Mouse (Mus musculus) liver, embryonic 15.5 days (tissue): ENCODE measurements around the gene Usp12. TPM values are rescaled to one million over a fixed set of nuclear protein-coding genes. Genes with fewer than 3 reads are reported as not detected.

Experiments used
- ATAC-seq: fragments of 200-750 bp; cut with Nextera tagmentation; 2 replicates; pipeline ENCODE4 v1.8.0; 2017; ENCODE audit warnings: moderate number of reproducible peaks, mild to moderate bottlenecking, moderate library complexity; ENCODE audit not compliant: insufficient read depth
- H3K27ac ChIP-seq: fragments of 300-500 bp; sonication (generic); replicated peaks from 2 replicates; pipeline ENCODE4 v1.5.1; 2015; ENCODE audit warnings: mild to moderate bottlenecking, inconsistent platforms
- H3K27me3 ChIP-seq: fragments of 300-500 bp; sonication (generic); 2 replicates; pipeline ENCODE4 v1.6.1; 2015; ENCODE audit warnings: mild to moderate bottlenecking, inconsistent platforms
- H3K36me3 ChIP-seq: fragments of 300-500 bp; sonication (generic); replicated peaks from 2 replicates; pipeline ENCODE4 v1.6.1; 2015; ENCODE audit warnings: moderate library complexity, mild to moderate bottlenecking, inconsistent platforms
- H3K4me1 ChIP-seq: fragments of 300-500 bp; sonication (generic); replicated peaks from 2 replicates; pipeline ENCODE4 v1.6.1; 2015; ENCODE audit warnings: inconsistent platforms
- H3K4me2 ChIP-seq: fragments of 300-500 bp; sonication (generic); 2 replicates; pipeline ENCODE4 v1.6.1; 2015; ENCODE audit warnings: moderate library complexity, mild to moderate bottlenecking, inconsistent platforms
- H3K4me3 ChIP-seq: fragments of 300-500 bp; sonication (generic); replicated peaks from 2 replicates; pipeline ENCODE4 v1.5.1; 2015; ENCODE audit warnings: mild to moderate bottlenecking, inconsistent platforms
- H3K9ac ChIP-seq: fragments of 300-500 bp; sonication (generic); 2 replicates; pipeline ENCODE4 v1.6.1; 2015; ENCODE audit warnings: moderate library complexity, mild to moderate bottlenecking, inconsistent platforms
- H3K9me3 ChIP-seq: fragments of 300-500 bp; sonication (generic); replicated peaks from 2 replicates; pipeline ENCODE4 v1.6.1; 2016; ENCODE audit warnings: inconsistent platforms
- WGBS: fragments of 180-500 bp; shearing (Covaris S2); methylation state at CpG from one replicate; pipeline ENCODE4 v1.1.7; 2015; ENCODE audit warnings: mixed read lengths; ENCODE audit not compliant: insufficient replicate concordance; 5-methylcytosine and 5-hydroxymethylcytosine counted together
- polyA plus RNA-seq: library from polyadenylated mRNA; unstranded; fragments of >200 nt; fragmentation: Nextera tagmentation; extraction: Ambion mirVana; gene quantifications from 2 replicates; pipeline ENCODE4 v1.2.1, GENCODE M21; 2015

Usp12 gene
- polyA plus RNA-seq, 1 experiment from 2014 or later, result 7.5 TPM

GRCm38 (mm10) chr5:146779931-146780330, 14.9 kb downstream of the Usp12 start:
- H3K27me3 ChIP-seq, result no peaks in the 10 kb centered on the region
- ATAC-seq, result peak; percentile 59; the same call in 1 of the 2 replicates
- H3K4me2 ChIP-seq, result no peak overlapping the region
- no peak overlapping the region for H3K4me3 ChIP-seq
- peak overlapping the region; percentile 15 for H3K27ac ChIP-seq
- H3K9ac ChIP-seq, result no peak overlapping the region
- H3K4me1 ChIP-seq, result peaks cover 56% of the 10 kb centered on the region
- 0 out of 2 replicates have a peak, but pooled peaks cover 4% of the 10 kb centered on the region for H3K36me3 ChIP-seq
- H3K9me3 ChIP-seq, result no peaks in the 10 kb centered on the region
- WGBS, result 53% methylated on average over 5 of the region's 5 CpGs

- Histone ChIP-seq H3K36me3 (no peaks in the 10 kb centered on the region), H3K9me3 (no peaks in the 10 kb centered on the region), H3K27ac (no peak overlapping the region), H3K4me1 (peaks cover 55% of the 10 kb centered on the region), H3K4me2 (no peak overlapping the region), H3K4me3 (no peak overlapping the region), H3K27me3 (no peaks in the 10 kb centered on the region), H3K9ac (no peak overlapping the region)
- 57% methylated on average over 13 of the region's 13 CpGs for WGBS
- ATAC-seq, result no peak
Observed at GRCm38 (mm10) chr5:146776988-146777639, 17.7 kb downstream of the Usp12 start.

GRCm38 (mm10) chr5:146771982-146772381, 22.8 kb downstream of the Usp12 start:
- no peak for ATAC-seq
- 24% methylated on average over 11 of the region's 11 CpGs for WGBS
- H3K27me3 ChIP-seq, result no peaks in the 10 kb centered on the region
- no peak overlapping the region for H3K4me3 ChIP-seq
- H3K27ac ChIP-seq, result no peak overlapping the region
- no peak overlapping the region for H3K4me2 ChIP-seq
- no peaks in the 10 kb centered on the region for H3K9me3 ChIP-seq
- no peak overlapping the region for H3K9ac ChIP-seq
- peaks cover 5% of the 10 kb centered on the region for H3K36me3 ChIP-seq
- peaks cover 38% of the 10 kb centered on the region for H3K4me1 ChIP-seq

- Histone ChIP-seq H3K9me3 (no peaks in the 10 kb centered on the region), H3K27ac (no peak overlapping the region), H3K4me2 (no peak overlapping the region), H3K4me3 (no peak overlapping the region), H3K36me3 (peaks cover 5% of the 10 kb centered on the region), H3K4me1 (peaks cover 34% of the 10 kb centered on the region), H3K9ac (no peak overlapping the region), H3K27me3 (no peaks in the 10 kb centered on the region)
- WGBS, result 58% methylated on average over 15 of the region's 15 CpGs
- no peak for ATAC-seq
Observed at GRCm38 (mm10) chr5:146770002-146770848, 24.6 kb downstream of the Usp12 start.

- H3K4me1 ChIP-seq, result peaks cover 16% of the 10 kb centered on the region; the same call in 1 of the 2 replicates
- no peak overlapping the region for H3K4me2 ChIP-seq
- H3K9ac ChIP-seq, result no peak overlapping the region
- H3K27me3 ChIP-seq, result no peaks in the 10 kb centered on the region
- H3K9me3 ChIP-seq, result no peaks in the 10 kb centered on the region
- no peak overlapping the region for H3K4me3 ChIP-seq
- peaks cover 20% of the 10 kb centered on the region for H3K36me3 ChIP-seq
- no peak for ATAC-seq
- no peak overlapping the region for H3K27ac ChIP-seq
- whole genome bisulfite sequencing, result 77% methylated on average over 5 of the region's 5 CpGs
Observed at GRCm38 (mm10) chr5:146765791-146766190, 29.0 kb downstream of the Usp12 start.

- no peak overlapping the region for H3K9ac ChIP-seq
- 69% methylated on average over 6 of the region's 6 CpGs for WGBS
- H3K36me3 ChIP-seq, result peaks cover 16% of the 10 kb centered on the region
- no peaks in the 10 kb centered on the region for H3K27me3 ChIP-seq
- no peak for ATAC-seq
- H3K9me3 ChIP-seq, result no peaks in the 10 kb centered on the region
- no peak overlapping the region for H3K4me3 ChIP-seq
- peaks cover 27% of the 10 kb centered on the region for H3K4me1 ChIP-seq
- H3K4me2 ChIP-seq, result no peak overlapping the region
- no peak overlapping the region for H3K27ac ChIP-seq
Observed at GRCm38 (mm10) chr5:146759159-146759558, 35.6 kb downstream of the Usp12 start.

GRCm38 (mm10) chr5:146757921-146758320, 36.9 kb downstream of the Usp12 start:
- no peak for ATAC-seq
- H3K4me3 ChIP-seq, result no peak overlapping the region
- no peak overlapping the region for H3K9ac ChIP-seq
- H3K27ac ChIP-seq, result no peak overlapping the region
- H3K9me3 ChIP-seq, result no peaks in the 10 kb centered on the region
- no peak overlapping the region for H3K4me2 ChIP-seq
- H3K27me3 ChIP-seq, result no peaks in the 10 kb centered on the region
- peaks cover 27% of the 10 kb centered on the region for H3K4me1 ChIP-seq
- H3K36me3 ChIP-seq, result peaks cover 22% of the 10 kb centered on the region
- 51% methylated on average over 6 of the region's 6 CpGs for WGBS

GRCm38 (mm10) chr5:146757316-146757715, 37.5 kb downstream of the Usp12 start:
- H3K4me2 ChIP-seq, result no peak overlapping the region
- 0 out of 2 replicates have a peak overlapping the region, but pooled peaks have one; percentile 29 for H3K27ac ChIP-seq
- H3K9me3 ChIP-seq, result no peaks in the 10 kb centered on the region
- WGBS, result 61% methylated on average over 5 of the region's 5 CpGs
- ATAC-seq, result peak; percentile 61
- no peak overlapping the region for H3K9ac ChIP-seq
- no peaks in the 10 kb centered on the region for H3K27me3 ChIP-seq
- peaks cover 27% of the 10 kb centered on the region for H3K4me1 ChIP-seq
- peaks cover 18% of the 10 kb centered on the region for H3K36me3 ChIP-seq
- H3K4me3 ChIP-seq, result no peak overlapping the region

GRCm38 (mm10) chr5:146753181-146753580, 41.6 kb downstream of the Usp12 start:
- H3K9ac ChIP-seq, result no peak overlapping the region
- whole genome bisulfite sequencing, result 85% methylated on average over 8 of the region's 8 CpGs
- H3K9me3 ChIP-seq, result no peaks in the 10 kb centered on the region
- H3K4me3 ChIP-seq, result no peak overlapping the region
- no peak overlapping the region for H3K27ac ChIP-seq
- no peaks in the 10 kb centered on the region for H3K27me3 ChIP-seq
- ATAC-seq, result no peak
- peaks cover 31% of the 10 kb centered on the region for H3K4me1 ChIP-seq
- no peak overlapping the region for H3K4me2 ChIP-seq
- peaks cover 39% of the 10 kb centered on the region for H3K36me3 ChIP-seq

GRCm38 (mm10) chr5:146750958-146751357, 43.8 kb downstream of the Usp12 start:
- Histone ChIP-seq H3K4me2 (no peak overlapping the region), H3K27ac (no peak overlapping the region), H3K27me3 (no peaks in the 10 kb centered on the region), H3K4me1 (peaks cover 10% of the 10 kb centered on the region; the same call in 1 of the 2 replicates), H3K36me3 (peaks cover 39% of the 10 kb centered on the region), H3K9ac (no peak overlapping the region), H3K4me3 (no peak overlapping the region), H3K9me3 (no peaks in the 10 kb centered on the region)
- ATAC-seq, result peak; percentile 62; the same call in 1 of the 2 replicates
- 62% methylated on average over 7 of the region's 7 CpGs for WGBS

GRCm38 (mm10) chr5:146750273-146750672, 44.5 kb downstream of the Usp12 start:
- Histone ChIP-seq H3K9ac (no peak overlapping the region), H3K4me2 (no peak overlapping the region), H3K4me1 (peaks cover 10% of the 10 kb centered on the region; the same call in 1 of the 2 replicates), H3K9me3 (no peaks in the 10 kb centered on the region), H3K27me3 (no peaks in the 10 kb centered on the region), H3K36me3 (peaks cover 39% of the 10 kb centered on the region), H3K4me3 (no peak overlapping the region), H3K27ac (no peak overlapping the region)
- WGBS, result 75% methylated on average over 7 of the region's 7 CpGs
- no peak for ATAC-seq
